Mouse (Mus musculus) heart, postnatal 36 days (tissue): ENCODE results near the gene Slc12a7. TPM values are rescaled to one million over a fixed set of nuclear protein-coding genes. Genes with fewer than 3 reads are reported as not detected.

Source experiments
- DNase-seq, 2 experiments: peaks; one replicate each; pipeline ENCODE4 v3.0.0; 2021 to 2022
- intact Hi-C: fragments of 180-260 bp; cut with DNase I; formaldehyde crosslinking; loops from one replicate; pipeline ENCODE4 v1.15.1; 2025
- total RNA-seq, 2 experiments: library from RNA; stranded (reverse); gene quantifications; 2 replicates each; pipeline ENCODE4 v1.2.3; 2021

The Slc12a7 gene
- total RNA-seq, 2 experiments from 2014 or later, result 163 to 167 TPM

- intact Hi-C loops, result loop anchor here (5.0 kb wide), 1 partner anchor 41 kb away; no protein-coding TSS in a partner anchor
These were observed 70.7 kb downstream of the Slc12a7 start for GRCm38 (mm10) chr13:73803450-73804178.

GRCm38 (mm10) chr13:73804914-73805313, 72.0 kb downstream of the Slc12a7 start:
- intact Hi-C loops, result loop anchor here (5.0 kb wide), 1 partner anchor 43 kb away; no protein-coding TSS in a partner anchor
- no peak for DNase-seq

More at GRCm38 (mm10) chr13:73803450-73804178, 70.7 kb downstream of the Slc12a7 start:
- peak; percentile 60 to 66 for DNase-seq

- intact Hi-C loops, result no loop called here
- no peak for DNase-seq
These were observed 80.0 kb downstream of the Slc12a7 start for GRCm38 (mm10) chr13:73812936-73813335.

DNA sequence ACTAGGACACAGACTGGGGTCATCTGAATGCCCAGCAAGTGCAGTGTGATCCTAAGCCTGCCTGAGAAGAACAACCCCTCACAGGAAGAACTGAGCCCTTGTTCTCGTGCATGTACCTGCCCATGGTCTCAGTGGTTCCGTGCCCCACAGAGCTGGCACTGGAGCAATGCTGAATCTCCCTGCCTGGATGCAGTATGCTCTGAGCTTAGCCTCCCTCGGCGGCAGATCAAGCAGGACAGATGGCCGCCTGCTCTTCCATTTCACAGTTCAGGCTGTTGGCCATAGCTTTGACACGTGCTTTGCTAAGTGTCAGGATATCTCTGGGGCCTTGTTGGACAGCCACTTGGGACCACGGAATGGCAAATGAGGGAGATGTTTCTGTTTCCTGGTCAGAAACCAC, 81.3 kb downstream of the Slc12a7 start:
- DNase-seq, result no peak
- intact Hi-C loops, result no loop called here

DNA sequence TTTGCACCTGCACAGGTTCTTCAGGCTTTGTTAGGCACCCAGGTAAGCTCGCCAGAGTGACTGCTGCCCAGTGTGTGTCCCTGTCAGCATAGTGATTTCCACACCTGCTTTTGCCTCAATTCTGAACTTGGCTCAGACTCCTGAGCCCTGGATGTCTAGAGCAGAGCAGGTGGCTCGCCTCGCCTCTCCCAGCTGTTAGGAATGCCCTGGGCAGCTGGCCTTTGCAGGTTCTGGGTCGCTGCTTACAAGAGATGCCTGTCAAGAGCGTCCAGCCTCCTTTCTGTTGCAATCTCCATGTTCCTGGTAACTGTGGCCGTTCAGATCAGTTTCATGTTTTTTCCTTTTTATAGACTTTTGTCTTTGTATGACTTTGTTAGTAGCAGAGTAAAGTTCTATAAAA, 83.4 kb downstream of the Slc12a7 start:
- intact Hi-C loops, result no loop called here
- DNase-seq, result no peak

GRCm38 (mm10) chr13:73818921-73819320, 86.0 kb downstream of the Slc12a7 start:
- intact Hi-C loops, result no loop called here
- no peak for DNase-seq

DNA sequence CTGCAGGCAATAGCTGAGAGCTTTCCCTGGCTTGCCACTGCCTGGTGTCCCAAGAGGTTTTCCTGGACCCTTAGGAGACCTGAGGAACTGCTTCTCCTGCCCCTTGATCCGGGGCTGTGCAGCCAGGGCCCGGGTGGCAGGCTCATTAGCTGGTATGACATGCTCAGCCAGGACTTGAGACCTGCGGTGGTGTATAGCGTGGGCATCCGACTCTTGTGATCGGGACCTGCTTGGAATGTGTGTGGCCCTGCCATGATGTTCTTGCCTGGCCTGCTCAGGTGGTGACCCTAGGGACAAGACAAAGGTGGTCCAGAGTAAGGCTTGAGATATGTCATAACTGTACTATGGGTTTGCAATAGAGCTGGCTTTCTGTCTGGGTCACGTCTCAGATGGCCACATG, 88.4 kb downstream of the Slc12a7 start:
- DNase-seq, result no peak
- intact Hi-C loops, result loop anchor here (5.0 kb wide), 1 partner anchor 309 kb away; no protein-coding TSS in a partner anchor

- intact Hi-C loops, result loop anchor here (1.0 to 5.0 kb wide), 4 partner anchors 73 to 310 kb away; no protein-coding TSS in a partner anchor
- peak; percentile 75 to 77 for DNase-seq
These were observed 89.4 kb downstream of the Slc12a7 start for GRCm38 (mm10) chr13:73822187-73822800.

- intact Hi-C loops, result loop anchor here (2.0 to 5.0 kb wide), 2 partner anchors 75 to 311 kb away; no protein-coding TSS in a partner anchor
These were observed 90.8 kb downstream of the Slc12a7 start for GRCm38 (mm10) chr13:73823711-73824110.

DNA sequence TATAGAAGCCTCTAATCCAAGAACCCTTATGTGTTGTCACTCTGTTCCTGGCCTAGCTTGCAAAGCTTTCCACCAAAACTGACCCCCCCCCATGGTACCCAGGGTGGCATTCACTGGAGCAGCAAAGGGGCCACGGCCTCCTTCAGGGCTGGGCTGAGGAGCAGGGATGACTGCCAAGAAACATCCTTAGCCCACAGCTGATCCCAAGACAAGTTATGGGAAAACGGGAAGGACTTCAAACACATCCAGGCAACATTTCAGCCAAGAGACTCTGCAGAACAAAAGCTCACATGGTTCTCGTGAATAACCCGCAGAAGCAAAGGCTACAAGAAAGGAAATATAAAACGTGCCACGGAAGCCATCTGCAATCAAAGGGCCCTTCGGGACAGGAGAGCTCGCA, 94.3 kb downstream of the Slc12a7 start:
- intact Hi-C loops, result no loop called here
- no peak for DNase-seq

More at GRCm38 (mm10) chr13:73823711-73824110, 90.8 kb downstream of the Slc12a7 start:
- DNase-seq, result no peak

DNA sequence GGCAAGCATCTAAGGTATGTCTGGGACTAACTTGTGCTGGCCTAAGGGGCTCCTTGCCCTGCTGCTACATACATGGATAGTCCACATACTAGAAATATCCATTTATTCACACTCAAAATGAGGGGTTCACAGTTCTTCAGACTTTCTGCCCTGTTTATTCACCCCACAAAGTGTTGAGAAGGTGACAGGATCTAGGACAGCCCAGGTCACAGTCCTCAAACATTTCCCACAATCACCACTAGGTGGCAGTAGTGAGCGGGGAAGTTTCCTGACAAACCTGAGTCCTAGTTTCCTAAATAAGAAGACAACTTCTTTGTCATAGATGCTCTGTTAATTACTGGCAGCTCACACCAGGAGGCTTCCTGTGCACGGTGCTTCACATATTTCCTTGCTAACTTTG, 98.6 kb downstream of the Slc12a7 start:
- DNase-seq, result peak; percentile 72 to 77
- intact Hi-C loops, result loop anchor here (1.0 to 5.0 kb wide), 2 partner anchors 76 to 471 kb away; no protein-coding TSS in a partner anchor

GRCm38 (mm10) chr13:73833809-73834208, 100.9 kb downstream of the Slc12a7 start:
- DNase-seq, result no peak
- intact Hi-C loops, result loop anchor here (5.0 kb wide), 1 partner anchor 468 kb away; no protein-coding TSS in a partner anchor

DNA sequence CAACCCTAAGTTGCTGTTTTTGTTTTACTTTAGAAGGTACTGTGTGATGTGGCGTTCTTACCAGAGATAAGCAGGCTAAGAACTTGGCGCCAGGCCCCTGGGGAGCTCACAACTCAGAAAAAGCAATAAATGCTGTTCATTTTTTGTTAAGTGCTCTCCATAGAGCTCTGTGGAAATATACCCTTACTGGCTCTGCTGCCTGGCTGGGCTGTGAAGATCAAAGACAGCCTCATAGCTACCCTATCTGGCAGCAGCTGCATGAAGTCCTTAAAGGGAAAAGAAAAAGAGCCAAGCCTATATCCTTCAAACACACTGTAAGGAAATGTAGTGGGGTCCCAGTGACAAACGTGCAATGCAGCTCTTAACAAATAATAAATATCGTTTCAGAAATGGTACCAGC, 102.9 kb downstream of the Slc12a7 start:
- intact Hi-C loops, result no loop called here
- DNase-seq, result no peak

- DNase-seq, result no peak
- intact Hi-C loops, result no loop called here
These were observed 103.6 kb downstream of the Slc12a7 start for GRCm38 (mm10) chr13:73836491-73836890.

DNA sequence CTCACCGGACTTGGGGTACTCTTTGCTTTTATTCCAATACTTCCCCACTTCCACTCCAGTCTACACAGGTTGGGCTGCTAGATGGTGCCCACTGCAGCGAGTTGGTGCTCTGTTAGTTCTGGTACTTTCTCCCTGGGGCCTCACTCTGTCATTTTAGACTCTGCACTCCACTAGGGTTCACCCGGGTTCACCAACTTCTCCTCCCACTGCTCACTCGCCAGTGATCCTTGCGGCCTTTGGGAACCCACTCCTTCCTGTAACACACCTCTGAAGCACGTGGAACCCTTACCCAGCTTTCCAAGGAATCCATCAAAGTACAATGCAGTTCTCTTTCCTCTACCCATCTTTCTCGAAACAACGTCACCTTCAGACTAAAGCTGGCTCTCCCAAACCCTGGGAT, 104.8 kb downstream of the Slc12a7 start:
- intact Hi-C loops, result no loop called here
- no peak for DNase-seq

- intact Hi-C loops, result no loop called here
These were observed 106.2 kb downstream of the Slc12a7 start for GRCm38 (mm10) chr13:73839137-73839548.

DNA sequence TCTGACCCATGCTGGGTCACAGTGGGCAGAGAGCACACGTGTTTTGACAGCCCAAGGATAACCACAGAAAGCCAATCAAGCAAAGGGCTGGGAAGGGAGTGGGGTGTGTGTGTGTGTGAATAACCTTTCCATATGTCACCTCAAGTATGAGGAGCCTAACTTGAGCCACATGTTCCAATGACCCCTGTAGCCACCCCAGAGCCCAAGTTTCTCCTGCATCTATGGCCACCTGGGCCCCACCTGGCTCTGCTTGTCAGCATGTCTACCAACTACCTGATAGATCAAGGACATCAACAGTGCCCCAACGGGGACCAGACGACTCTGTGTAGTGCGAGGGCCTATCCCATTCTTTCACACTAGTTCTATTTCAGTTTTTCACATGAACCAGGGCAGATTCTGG, 106.8 kb downstream of the Slc12a7 start:
- no peak for DNase-seq
- intact Hi-C loops, result no loop called here

More at GRCm38 (mm10) chr13:73839137-73839548, 106.2 kb downstream of the Slc12a7 start:
- no peak for DNase-seq

- no peak for DNase-seq
- intact Hi-C loops, result no loop called here
These were observed 109.8 kb downstream of the Slc12a7 start for GRCm38 (mm10) chr13:73842696-73843095.

DNA sequence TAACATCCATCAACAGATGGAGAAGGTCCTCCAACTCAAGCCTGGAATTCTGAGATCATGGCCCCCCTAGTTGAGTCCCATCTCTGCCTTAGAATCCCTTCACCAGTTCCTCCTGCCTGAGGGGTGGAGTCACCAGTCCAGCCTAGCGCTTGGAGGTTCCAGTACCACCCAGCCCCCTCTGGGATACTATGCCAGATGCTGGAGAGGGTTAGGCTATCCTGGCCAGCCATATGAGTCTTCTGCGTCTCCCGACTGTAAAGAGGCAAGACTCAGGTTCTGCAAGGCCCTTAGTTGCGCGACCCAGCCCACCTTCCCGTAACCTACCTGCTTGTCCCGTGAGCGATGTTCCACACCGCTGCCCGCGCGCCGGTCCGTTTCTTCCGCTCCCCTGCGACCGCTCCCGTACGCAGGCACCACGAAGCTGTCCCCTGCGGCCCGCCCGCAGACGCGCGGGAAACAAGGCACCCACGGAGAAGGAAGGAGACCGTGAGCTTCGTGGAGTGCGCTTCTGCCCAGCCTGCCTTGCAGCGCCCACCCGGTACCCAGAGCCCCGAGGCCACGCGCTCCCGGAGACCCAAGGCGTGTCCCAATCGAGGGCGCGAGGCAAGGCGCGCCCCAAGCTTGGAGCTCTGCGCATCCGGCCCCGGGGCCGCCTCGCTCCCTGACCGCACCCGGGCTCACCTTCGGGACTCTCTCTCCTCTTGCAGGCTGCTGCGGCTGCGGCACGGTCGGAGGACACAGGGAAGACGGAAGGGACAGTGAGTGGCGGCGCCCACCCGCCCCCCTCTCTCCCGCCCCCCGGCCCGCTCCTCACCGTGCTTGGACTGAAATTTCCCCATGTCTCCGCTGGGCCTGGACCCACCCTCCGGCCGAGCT, 113.9 kb downstream of the Slc12a7 start:
- intact Hi-C loops, result no loop called here
- peak in 1 of 2 experiments; percentile 21 for DNase-seq

- intact Hi-C loops, result no loop called here
- peak; percentile 79 to 87 for DNase-seq
These were observed 114.6 kb downstream of the Slc12a7 start, which contains the start of gene Nkd2 for GRCm38 (mm10) chr13:73847465-73847836. Gene Nkd2 (minus strand): TSS chr13:73847631.
